In the genomic region with DNA sequence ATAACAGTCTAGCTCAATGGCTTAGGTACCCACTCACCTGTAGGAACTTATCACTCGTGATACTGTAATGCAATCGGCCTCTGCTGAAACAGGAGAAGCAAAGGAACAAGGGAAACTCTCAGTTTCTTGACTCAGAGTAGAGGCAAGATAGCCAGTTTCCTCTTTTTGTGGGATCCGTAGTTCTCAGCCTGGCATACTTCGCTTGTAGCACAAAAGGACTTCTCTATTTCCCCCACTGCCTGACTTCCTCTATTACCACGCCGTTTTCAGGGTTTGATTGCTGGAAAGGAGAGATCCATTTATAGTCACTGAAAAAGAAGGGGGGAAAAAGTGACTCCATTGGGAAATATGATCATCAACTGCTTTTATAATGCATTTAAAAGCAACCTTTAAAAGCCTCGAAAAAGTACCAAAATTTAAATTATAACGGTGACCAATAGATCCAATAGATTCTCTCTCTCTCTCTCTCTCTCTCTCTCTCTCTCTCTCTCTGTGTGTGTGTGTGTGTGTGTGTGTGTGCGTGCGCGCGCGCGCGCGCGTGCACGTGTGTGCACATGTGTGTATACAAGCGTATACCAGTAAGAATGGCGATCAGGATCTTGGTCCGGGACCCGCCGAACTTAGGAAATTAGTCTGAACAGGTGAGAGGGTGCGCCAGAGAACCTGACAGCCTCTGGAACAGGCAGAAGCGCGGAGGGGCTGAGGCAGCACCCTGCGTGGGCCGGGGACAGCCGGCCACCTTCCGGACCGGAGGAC, we compare ENCODE assay signal across 7 mouse cellular contexts.
DNase-seq lines count a peak whose midpoint lies in the region; ATAC-seq and TF ChIP-seq lines count a peak whose summit lies in the region.
"Not testable (repeated sequence)": the region's sequence is repeated elsewhere in the genome, so short reads cannot be mapped to it uniquely, and the experiment has no call there.

No protein-coding gene starts in this region.

- H3K4me2 ChIP-seq in heart, embryonic 12.5 days: 0 out of 2 replicates have a peak overlapping the region, but pooled peaks have one; percentile 7

- TF ChIP-seq CTCF in E14TG2a.4 (conservative IDR thresholded peaks at IDR 0.05; ENCODE audit: low read length): not testable (repeated sequence)

- not testable (repeated sequence) for H3K27ac ChIP-seq in heart, embryonic 12.5 days (ENCODE audit: poor library complexity, severe bottlenecking)

- H3K36me3 ChIP-seq in E14TG2a.4 (ENCODE audit: insufficient read depth, low read length); heart, embryonic 12.5 days; splenic B cell, adult 2 months (ENCODE audit: control insufficient read depth, insufficient read depth, low read length, poor library complexity, severe bottlenecking): not testable (repeated sequence)

- H3K27me3 ChIP-seq in E14TG2a.4 (ENCODE audit: insufficient read depth, low read length); heart, embryonic 12.5 days (replicated peaks); splenic B cell, adult 2 months (ENCODE audit: control insufficient read depth, insufficient read depth, low read length, poor library complexity, severe bottlenecking): not testable (repeated sequence)

- not testable (repeated sequence) for H3K4me1 ChIP-seq in E14TG2a.4 (replicated peaks; ENCODE audit: low read depth, low read length); heart, embryonic 12.5 days (replicated peaks)

- WGBS in heart, embryonic 12.5 days: 66% methylated on average over 24 of the region's 31 CpGs

- ATAC-seq in heart, embryonic 12.5 days (ENCODE audit: insufficient number of reproducible peaks, low FRiP score): not testable (repeated sequence)
- ATAC-seq in megakaryocyte progenitor cell, adult 5-6 weeks (replicated peaks; ENCODE audit: poor library complexity): peak; percentile 96

- H3K9ac ChIP-seq in heart, embryonic 12.5 days: not testable (repeated sequence)

- peak; percentile 84 for DNase-seq in MEL-GATA-1-ER (ENCODE audit: extremely low read depth, low read depth)
- DNase-seq in c-Kit-positive CD71-negative TER-119-negative erythroid progenitor cells, embryonic 14.5 days (ENCODE audit: low read depth): peak; percentile 47
- peak; percentile 21 for DNase-seq in lung, postnatal 25 days (ENCODE audit: low spot score)
- peak; percentile 15 for DNase-seq in splenic B cell, adult 2 months (ENCODE audit: low read depth, low spot score)

- not testable (repeated sequence) for H3K9me3 ChIP-seq in E14TG2a.4 (ENCODE audit: low read length); heart, embryonic 12.5 days (replicated peaks)

- H3K4me3 ChIP-seq in E14TG2a.4 (replicated peaks; ENCODE audit: low read length): peak overlapping the region; percentile 66
- not testable (repeated sequence) for H3K4me3 ChIP-seq in heart, embryonic 12.5 days

Comparison
In these comparisons a context has a peak if more than half of its experiments do, and no peak if none do; other contexts are left out.
1. DNase-seq: peak in every context shown above with its lines; median percentile 84 in MEL-GATA-1-ER; 47 in c-Kit-positive CD71-negative TER-119-negative erythroid progenitor cells, embryonic 14.5 days; 21 in lung, postnatal 25 days; 15 in splenic B cell, adult 2 months.